ENCODE assay signal across 8 mouse cellular contexts in genomic region chr2:63184551-63185430, GRCm38 (mm10). TPM values are rescaled to one million over a fixed set of nuclear protein-coding genes. Genes with fewer than 3 reads are reported as not detected.
A peak's percentile ranks its signal among the peaks of the same experiment; 100 is the strongest.
DNase-seq lines count a peak whose midpoint lies in the region; ATAC-seq and TF ChIP-seq lines count a peak whose summit lies in the region.

No protein-coding gene starts in this region.

- H3K27me3 ChIP-seq in heart, embryonic 11.5 days (ENCODE audit: control insufficient read depth, insufficient read depth, low read length) = peaks cover 12% of the 10 kb centered on the region
- H3K27me3 ChIP-seq in embryonic facial prominence, embryonic 11.5 days (ENCODE audit: control insufficient read depth, insufficient read depth, low read length) = peaks cover 8% of the 10 kb centered on the region; the same call in 1 of the 2 replicates
- peaks cover 9% of the 10 kb centered on the region; the same call in 1 of the 2 replicates for H3K27me3 ChIP-seq in intestine, embryonic 16.5 days (replicated peaks; ENCODE audit: control insufficient read depth, insufficient read depth, low read length)
- peaks cover 22% of the 10 kb centered on the region for H3K27me3 ChIP-seq in limb, embryonic 14.5 days (ENCODE audit: control insufficient read depth, insufficient read depth, low read length)

- no peak for TF ChIP-seq POLR2A in limb, embryonic 14.5 days (IDR thresholded peaks at IDR 0.05; ENCODE audit: borderline replicate concordance, extremely low read depth, insufficient read depth, insufficient read length)

- DNase-seq in heart, postnatal 25 days (ENCODE audit: low spot score) = no peak
- peak; percentile 7 for DNase-seq in embryonic facial prominence, embryonic 11.5 days (ENCODE audit: low spot score)
- DNase-seq in limb, embryonic 14.5 days (ENCODE audit: low spot score) = no peak
- DNase-seq in right cerebral cortex, postnatal 10 days (ENCODE audit: low spot score in 2 of 2) = peak; percentile 67 to 76
- DNase-seq in spleen, postnatal 14 days (ENCODE audit: low spot score in 2 of 2) = no peak

- peak overlapping the region; percentile 79 for H3K4me2 ChIP-seq in heart, embryonic 11.5 days
- peak overlapping the region; percentile 93 for H3K4me2 ChIP-seq in embryonic facial prominence, embryonic 11.5 days (ENCODE audit: low read depth, low read length)
- peak overlapping the region; percentile 87 for H3K4me2 ChIP-seq in intestine, embryonic 16.5 days (ENCODE audit: low read depth, low read length)
- H3K4me2 ChIP-seq in limb, embryonic 14.5 days (replicated peaks; ENCODE audit: low read depth, low read length, severe bottlenecking) = peak overlapping the region; percentile 71

- no peaks in the 10 kb centered on the region for H3K9me3 ChIP-seq in heart, embryonic 11.5 days (replicated peaks; ENCODE audit: control insufficient read depth, low read length)
- no peaks in the 10 kb centered on the region for H3K9me3 ChIP-seq in embryonic facial prominence, embryonic 11.5 days (replicated peaks; ENCODE audit: control insufficient read depth, low read length)
- H3K9me3 ChIP-seq in intestine, embryonic 16.5 days (ENCODE audit: control insufficient read depth, low read length) = no peaks in the 10 kb centered on the region
- no peaks in the 10 kb centered on the region for H3K9me3 ChIP-seq in limb, embryonic 14.5 days (ENCODE audit: control insufficient read depth, low read length)

- 4% methylated on average over 13 of the region's 15 CpGs for WGBS in heart, embryonic 11.5 days (ENCODE audit: insufficient replicate concordance)
- 1% methylated on average over 15 of the region's 15 CpGs for WGBS in embryonic facial prominence, embryonic 11.5 days
- WGBS in intestine, embryonic 16.5 days = 2% methylated on average over 14 of the region's 15 CpGs
- WGBS in limb, embryonic 14.5 days = 3% methylated on average over 13 of the region's 15 CpGs

- peak overlapping the region; percentile 57 for H3K4me3 ChIP-seq in heart, embryonic 11.5 days (ENCODE audit: low read depth, low read length)
- peak overlapping the region; percentile 41 for H3K4me3 ChIP-seq in embryonic facial prominence, embryonic 11.5 days (ENCODE audit: low read depth, low read length)
- peak overlapping the region; percentile 43 for H3K4me3 ChIP-seq in intestine, embryonic 16.5 days (ENCODE audit: low read length)
- H3K4me3 ChIP-seq in limb, embryonic 14.5 days (replicated peaks; ENCODE audit: low read length) = peak overlapping the region; percentile 37

- H3K27ac ChIP-seq in heart, embryonic 11.5 days (ENCODE audit: low read depth, low read length) = no peak overlapping the region
- no peak overlapping the region for H3K27ac ChIP-seq in embryonic facial prominence, embryonic 11.5 days (replicated peaks; ENCODE audit: low read depth, low read length)
- no peak overlapping the region for H3K27ac ChIP-seq in intestine, embryonic 16.5 days (ENCODE audit: low read length)
- no peak overlapping the region for H3K27ac ChIP-seq in limb, embryonic 14.5 days (replicated peaks; ENCODE audit: low read depth, low read length)

- no peaks in the 10 kb centered on the region for H3K36me3 ChIP-seq in heart, embryonic 11.5 days (ENCODE audit: control insufficient read depth, insufficient read depth, low read length)
- H3K36me3 ChIP-seq in embryonic facial prominence, embryonic 11.5 days (replicated peaks; ENCODE audit: control insufficient read depth, insufficient read depth, low read depth, low read length) = no peaks in the 10 kb centered on the region
- no peaks in the 10 kb centered on the region for H3K36me3 ChIP-seq in intestine, embryonic 16.5 days (ENCODE audit: control insufficient read depth, insufficient read depth, low read length)
- no peaks in the 10 kb centered on the region for H3K36me3 ChIP-seq in limb, embryonic 14.5 days (ENCODE audit: control insufficient read depth, insufficient read depth, low read length)

- intact Hi-C loops in heart, postnatal 25 days (cut with DNase I) = no loop called here

- ATAC-seq in heart, embryonic 11.5 days (replicated peaks; ENCODE audit: insufficient number of reproducible peaks, low FRiP score, low TSS enrichment) = no peak
- ATAC-seq in embryonic facial prominence, embryonic 11.5 days (replicated peaks; ENCODE audit: insufficient number of reproducible peaks, low FRiP score, low TSS enrichment, low read depth) = peak; percentile 79
- peak; percentile 53 for ATAC-seq in intestine, embryonic 16.5 days
- ATAC-seq in limb, embryonic 14.5 days (ENCODE audit: low FRiP score, low read depth) = no peak
- ATAC-seq in monocyte, adult 5-6 weeks (replicated peaks; ENCODE audit: insufficient number of reproducible peaks, low FRiP score, low TSS enrichment, poor library complexity, severe bottlenecking) = no peak

- H3K4me1 ChIP-seq in heart, embryonic 11.5 days (ENCODE audit: control insufficient read depth, insufficient read depth, low read length) = 0 out of 2 replicates have a peak, but pooled peaks cover 2% of the 10 kb centered on the region
- no peaks in the 10 kb centered on the region for H3K4me1 ChIP-seq in embryonic facial prominence, embryonic 11.5 days (ENCODE audit: control insufficient read depth, insufficient read depth, low read length)
- H3K4me1 ChIP-seq in intestine, embryonic 16.5 days (ENCODE audit: control insufficient read depth, insufficient read depth, low read length) = peaks cover 6% of the 10 kb centered on the region; the same call in 1 of the 2 replicates
- H3K4me1 ChIP-seq in limb, embryonic 14.5 days (ENCODE audit: control insufficient read depth, insufficient read depth, low read length) = 0 out of 2 replicates have a peak, but pooled peaks cover 2% of the 10 kb centered on the region

- peak overlapping the region; percentile 59; the same call in 1 of the 2 replicates for H3K9ac ChIP-seq in heart, embryonic 11.5 days (ENCODE audit: low read depth, low read length)
- H3K9ac ChIP-seq in embryonic facial prominence, embryonic 11.5 days (replicated peaks; ENCODE audit: low read length) = peak overlapping the region; percentile 41; the same call in 1 of the 2 replicates
- no peak overlapping the region for H3K9ac ChIP-seq in intestine, embryonic 16.5 days (ENCODE audit: low read depth, low read length)
- no peak overlapping the region for H3K9ac ChIP-seq in limb, embryonic 14.5 days (ENCODE audit: low read depth, low read length, severe bottlenecking)

RNA-seq across cellular contexts. Expression of gene Kcnh7, which starts 0.7 kb away (rescaled TPM):
- polyA plus RNA-seq in heart, embryonic 11.5 days (2014; fragmentation: Nextera tagmentation; extraction: Ambion mirVana) = 5.5 and 7.4 TPM in 2 replicates
- total RNA-seq in heart, postnatal 25 days (2021) = under 1 TPM; 0.06 to 0.31 TPM
- 0.22 and 0.38 TPM in 2 replicates for polyA plus RNA-seq in embryonic facial prominence, embryonic 11.5 days (2014; fragmentation: Nextera tagmentation; extraction: Ambion mirVana)
- 0.34 and 0.37 TPM in 2 replicates for polyA plus RNA-seq in intestine, embryonic 16.5 days (2015; fragmentation: Nextera tagmentation; extraction: Ambion mirVana)
- 0.54 and 0.65 TPM in 2 replicates for polyA plus RNA-seq in limb, embryonic 14.5 days (2012; rRNA removed)
- 1.2 and 1.3 TPM in 2 replicates for polyA plus RNA-seq in limb, embryonic 14.5 days (2014; fragmentation: Nextera tagmentation; extraction: Ambion mirVana)
- total RNA-seq in monocyte, adult 5-6 weeks (2017) = not detected in 3 replicates

Comparison
In these comparisons a context has a peak if more than half of its experiments do, and no peak if none do; other contexts are left out.
1. ATAC-seq: peak in embryonic facial prominence, embryonic 11.5 days (single experiment) and intestine, embryonic 16.5 days (single experiment); none in heart, embryonic 11.5 days (single experiment), limb, embryonic 14.5 days (single experiment) and monocyte, adult 5-6 weeks (single experiment).
2. H3K9ac ChIP-seq: peak in heart, embryonic 11.5 days (single experiment) and embryonic facial prominence, embryonic 11.5 days (single experiment); none in intestine, embryonic 16.5 days (single experiment) and limb, embryonic 14.5 days (single experiment).
3. DNase-seq: peak in embryonic facial prominence, embryonic 11.5 days (single experiment) and right cerebral cortex, postnatal 10 days (2 of 2); none in heart, postnatal 25 days (single experiment), limb, embryonic 14.5 days (single experiment) and spleen, postnatal 14 days (0 of 2).
4. Peak in every context shown above with its lines, with median percentiles within 50 percentile points of each other: H3K4me2 ChIP-seq and H3K4me3 ChIP-seq.